Mouse (Mus musculus) left cerebral cortex, adult 8-10 months (tissue): ENCODE results near the gene Tcp10c. TPM values are rescaled to one million over a fixed set of nuclear protein-coding genes. Genes with fewer than 3 reads are reported as not detected.
"Not testable (repeated sequence)": the region's sequence is repeated elsewhere in the genome, so short reads cannot be mapped to it uniquely, and the experiment has no call there.

Experiments used
- DNase-seq, 2 experiments: peaks; one replicate each; pipeline ENCODE4 v3.0.0; 2022; ENCODE audit warnings: low spot score in 2 of 2
- total RNA-seq, 4 experiments: library from RNA; stranded (reverse); gene quantifications; 2 replicates each; pipeline ENCODE4 v1.2.4; 2022

The Tcp10c gene
- total RNA-seq, 4 experiments from 2014 or later, result 0.27 to 0.46 (median 0.37) TPM

GRCm38 (mm10) chr17:13381286-13381685, 26.9 kb downstream of the Tcp10c start:
- not testable (repeated sequence) for DNase-seq

GRCm38 (mm10) chr17:13391020-13391419, 36.6 kb downstream of the Tcp10c start:
- DNase-seq, result not testable (repeated sequence)

- not testable (repeated sequence) for DNase-seq
These were observed 45.6 kb downstream of the Tcp10c start for GRCm38 (mm10) chr17:13399961-13400360.

GRCm38 (mm10) chr17:13402118-13402517, 47.7 kb downstream of the Tcp10c start:
- not testable (repeated sequence) for DNase-seq

GRCm38 (mm10) chr17:13403527-13404131, 49.3 kb downstream of the Tcp10c start:
- DNase-seq, result not testable (repeated sequence)

- not testable (repeated sequence) for DNase-seq
These were observed 51.7 kb downstream of the Tcp10c start for GRCm38 (mm10) chr17:13406023-13406422.

GRCm38 (mm10) chr17:13406701-13407100, 52.3 kb downstream of the Tcp10c start:
- DNase-seq, result not testable (repeated sequence)

- DNase-seq, result not testable (repeated sequence)
These were observed 53.4 kb downstream of the Tcp10c start for GRCm38 (mm10) chr17:13407621-13408256.

GRCm38 (mm10) chr17:13408257-13408633, 53.9 kb downstream of the Tcp10c start:
- DNase-seq, result not testable (repeated sequence)

- not testable (repeated sequence) for DNase-seq
These were observed 66.7 kb downstream of the Tcp10c start for GRCm38 (mm10) chr17:13421022-13421591.

GRCm38 (mm10) chr17:13422638-13423037, 68.3 kb downstream of the Tcp10c start:
- DNase-seq, result not testable (repeated sequence)

GRCm38 (mm10) chr17:13423373-13424024, 69.1 kb downstream of the Tcp10c start:
- not testable (repeated sequence) for DNase-seq

GRCm38 (mm10) chr17:13424321-13424720, 69.9 kb downstream of the Tcp10c start:
- not testable (repeated sequence) for DNase-seq

GRCm38 (mm10) chr17:13425694-13426093, 71.3 kb downstream of the Tcp10c start:
- DNase-seq, result not testable (repeated sequence)

GRCm38 (mm10) chr17:13426508-13426907, 72.1 kb downstream of the Tcp10c start:
- DNase-seq, result not testable (repeated sequence)

Other genes starting within 250 kb of the Tcp10c start
- gene Unc93a, start 222.8 kb upstream of the Tcp10c start, total RNA-seq, result under 1 TPM in 1 of 4 experiments, not detected in 3; 0.17 TPM
- not detected for gene Smok2a, start 133.4 kb upstream of the Tcp10c start, total RNA-seq
- not detected for gene Smok2b, start 124.3 kb upstream of the Tcp10c start, total RNA-seq